Mouse (Mus musculus) thymus, postnatal 4 days (tissue): ENCODE results near the gene Samhd1.

ENCODE experiments used
- DNase-seq: peaks from one replicate; pipeline ENCODE4 v3.0.0; 2021

The Samhd1 gene

DNA sequence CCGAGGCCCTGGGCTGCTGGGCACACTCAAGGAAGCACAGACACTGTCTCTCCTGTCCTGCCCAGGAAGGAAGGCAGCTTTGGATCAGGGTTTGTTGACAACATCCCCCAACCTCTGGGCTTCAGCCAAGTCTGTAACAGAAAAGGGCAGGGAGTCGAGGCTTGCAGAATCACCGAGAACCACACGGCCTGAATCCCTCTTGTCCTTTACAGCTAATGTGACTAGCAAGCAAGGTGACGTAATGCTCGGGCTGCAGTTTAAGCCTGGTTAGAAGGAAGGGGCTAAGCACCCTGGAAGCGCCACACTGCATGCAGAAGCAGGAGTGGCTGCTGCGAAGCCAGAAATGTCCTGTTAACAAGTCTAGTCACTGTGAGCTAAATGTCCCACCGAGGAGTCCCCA, 64.7 kb downstream of the Samhd1 start:
- no peak for DNase-seq

DNA sequence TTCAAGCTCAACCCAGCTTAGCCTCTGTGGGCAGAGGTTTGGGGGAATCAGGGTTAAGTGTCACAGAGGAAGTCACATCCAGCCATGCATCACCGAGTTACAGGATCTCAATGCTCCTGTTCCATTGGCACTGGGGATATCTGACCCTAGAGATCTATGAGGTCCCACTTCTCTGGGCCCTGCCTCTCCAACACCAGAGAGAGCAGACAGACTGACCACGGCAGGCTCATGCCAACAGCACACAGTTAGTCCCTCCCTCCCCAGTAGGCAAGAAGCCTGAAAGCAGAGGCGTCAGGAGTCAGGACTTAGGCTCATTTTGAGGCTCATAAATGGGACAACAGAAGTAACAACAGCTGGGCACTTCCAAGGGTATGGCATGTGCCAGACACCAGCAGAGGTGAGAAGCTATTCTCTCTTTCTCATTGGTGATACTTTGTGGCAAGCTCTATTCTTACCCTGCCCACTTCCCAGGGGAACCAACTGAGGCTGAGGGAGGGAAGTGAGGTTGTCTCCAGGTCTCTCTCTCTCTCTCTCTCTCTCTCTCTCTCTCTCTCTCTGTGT, 65.2 kb downstream of the Samhd1 start:
- no peak for DNase-seq

DNA sequence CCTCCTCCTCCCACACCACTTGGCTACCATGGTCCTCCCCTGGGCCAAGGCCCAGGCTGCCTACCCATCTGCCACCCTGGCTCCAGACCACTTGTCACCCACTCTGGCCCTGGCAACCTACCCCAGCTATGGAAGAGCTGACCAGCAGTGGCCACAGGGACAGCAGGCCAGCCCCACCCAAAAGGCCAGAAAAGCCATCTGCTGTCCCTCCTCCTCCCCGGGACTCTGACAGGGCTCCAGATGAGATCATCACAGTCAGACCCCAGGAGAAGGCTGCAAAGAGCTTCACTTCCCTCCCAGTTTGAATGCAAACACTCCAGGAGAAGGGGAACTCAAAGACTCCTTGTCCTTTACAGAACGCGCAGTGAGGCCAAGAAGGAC, 65.7 kb downstream of the Samhd1 start:
- DNase-seq: no peak

DNA sequence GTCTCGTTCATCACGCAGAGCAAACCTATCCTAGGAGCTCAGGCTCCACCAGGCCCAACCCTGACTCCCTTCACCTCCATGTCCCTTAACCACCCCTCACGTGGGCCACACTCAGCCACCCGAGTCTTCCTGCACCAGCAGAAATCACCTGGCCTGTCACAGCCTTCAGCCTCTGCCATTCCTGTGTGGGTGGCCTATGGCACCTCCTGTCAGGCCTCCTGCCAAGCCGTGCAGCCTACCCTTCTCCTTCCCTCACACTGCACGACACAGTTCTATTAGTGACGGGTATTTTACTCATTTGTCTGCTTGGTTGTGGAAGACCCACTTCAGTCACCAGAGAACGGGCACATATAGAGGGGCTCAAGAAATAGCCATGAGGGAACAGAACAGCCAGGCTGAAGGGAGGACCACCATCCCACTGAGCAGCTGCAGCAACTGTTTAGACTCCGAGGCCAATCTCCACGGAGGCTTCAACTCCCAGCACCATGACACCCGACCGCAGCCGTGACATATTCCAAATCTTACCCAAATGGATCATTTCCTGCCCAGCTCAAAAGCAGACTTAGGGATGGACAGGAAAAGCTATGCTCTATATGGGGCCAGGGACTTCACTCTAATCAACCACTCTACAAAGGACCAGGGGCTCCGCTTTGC, 66.2 kb downstream of the Samhd1 start:
- DNase-seq: no peak

DNA sequence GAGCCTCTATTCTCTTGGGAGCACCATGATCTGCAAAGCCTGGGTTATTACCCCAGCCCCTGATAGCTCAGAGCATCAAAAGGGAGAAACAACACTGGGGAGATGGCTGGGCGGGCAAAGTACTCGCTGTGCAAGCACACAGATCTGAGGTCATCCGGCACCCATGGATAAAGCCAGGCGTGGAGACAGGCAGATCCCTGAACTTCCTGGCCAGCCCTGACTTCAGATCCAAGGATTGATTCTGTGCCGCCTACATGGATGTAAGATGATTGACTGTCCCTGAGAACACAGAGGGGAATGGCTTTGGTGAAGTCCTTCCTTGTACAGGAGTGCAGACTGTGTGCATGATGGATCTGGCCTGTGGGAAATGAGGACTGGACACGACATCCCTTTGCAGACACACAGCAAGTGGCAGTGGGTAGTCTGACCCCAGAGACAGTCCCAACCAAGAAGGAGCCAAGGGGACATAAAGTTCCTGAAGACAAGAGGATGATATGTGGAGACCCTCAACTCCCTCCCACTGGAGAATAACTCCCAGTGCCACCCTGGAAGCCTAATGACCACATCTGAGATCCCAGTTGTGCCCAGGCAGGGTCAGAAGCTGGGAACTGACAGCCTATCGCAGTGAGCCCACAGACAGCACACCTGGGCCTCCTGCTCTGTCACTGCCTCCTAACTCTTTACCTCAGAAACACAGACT, 68.2 kb downstream of the Samhd1 start:
- no peak for DNase-seq

DNA sequence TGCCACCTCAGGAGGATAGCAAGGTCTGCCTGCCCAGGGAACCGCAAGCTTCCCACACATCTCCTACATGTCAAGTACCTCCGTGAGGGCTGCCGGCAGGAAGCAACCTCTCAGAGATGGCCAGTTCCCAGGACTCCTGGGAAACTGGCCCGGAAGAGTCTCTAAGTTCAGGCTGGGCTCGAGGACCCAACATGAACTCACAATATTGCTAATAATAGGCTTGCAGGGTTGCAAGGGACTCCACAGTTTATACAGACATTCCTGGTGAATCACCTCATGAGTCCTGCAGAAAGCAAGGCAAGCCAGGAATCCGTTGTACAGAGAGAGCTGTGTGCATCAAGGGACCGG, 69.2 kb downstream of the Samhd1 start:
- no peak for DNase-seq

DNA sequence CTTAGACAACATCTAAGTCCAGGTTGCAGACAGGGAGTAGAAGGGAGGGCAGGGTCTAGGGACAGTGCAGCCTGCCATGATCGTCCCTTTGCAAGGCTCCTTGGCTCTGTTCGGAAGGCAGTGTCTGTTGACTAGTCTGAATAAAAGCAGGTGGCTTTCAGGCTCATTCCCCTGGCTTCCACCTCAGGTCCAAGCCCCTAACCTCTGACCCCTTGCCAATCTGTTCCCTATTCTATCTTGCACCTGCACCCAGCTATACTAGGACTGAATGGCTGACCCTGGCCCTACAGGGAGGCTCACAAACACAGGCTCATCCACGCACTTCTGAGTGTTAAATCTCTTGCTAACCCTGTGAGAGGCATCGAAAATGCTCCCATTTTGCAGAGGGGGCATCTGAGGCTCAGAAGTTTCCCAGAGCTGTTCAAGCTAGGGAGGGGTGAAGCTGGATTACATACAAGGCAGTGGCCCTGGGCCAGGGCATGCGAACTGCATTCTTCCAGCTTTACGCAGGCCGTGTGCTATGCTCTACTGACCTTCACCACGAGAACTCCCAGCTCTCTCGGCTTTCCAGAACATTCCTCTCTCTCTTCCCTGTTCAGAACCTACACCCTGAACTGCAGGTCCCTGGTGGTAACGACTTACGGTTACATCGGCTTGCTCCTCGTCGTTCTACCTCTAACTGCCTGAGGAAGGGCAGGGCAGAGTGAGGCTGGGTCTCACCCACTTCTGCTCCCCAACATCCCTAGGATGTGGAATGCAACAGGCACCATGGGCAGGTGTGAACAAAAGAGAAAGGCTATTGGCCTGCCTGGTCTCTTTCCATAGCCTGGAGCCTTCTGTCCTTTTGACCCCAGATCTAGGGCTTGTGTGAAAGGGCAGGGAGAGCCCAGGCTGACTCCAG, 69.8 kb downstream of the Samhd1 start:
- DNase-seq: no peak

DNA sequence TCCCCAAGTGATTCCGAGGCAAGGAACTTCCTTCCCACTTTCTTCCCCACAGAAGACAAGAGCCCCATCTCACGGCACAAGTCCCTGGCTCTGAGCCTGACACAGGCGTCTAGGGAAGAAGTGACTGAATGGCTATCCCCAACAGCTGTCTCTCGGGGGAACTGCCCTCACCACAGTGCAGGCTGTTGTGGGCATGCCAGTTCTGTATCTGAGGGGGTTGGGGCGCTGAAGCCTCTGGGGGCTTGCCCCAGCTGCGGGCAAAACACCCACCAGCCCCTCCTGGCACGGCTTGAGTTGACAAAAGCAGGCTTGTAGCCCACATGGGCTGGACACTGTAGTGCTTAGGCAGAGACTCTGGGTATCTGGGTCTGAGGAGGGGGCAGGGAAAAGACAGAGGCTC, 70.9 kb downstream of the Samhd1 start:
- no peak for DNase-seq

DNA sequence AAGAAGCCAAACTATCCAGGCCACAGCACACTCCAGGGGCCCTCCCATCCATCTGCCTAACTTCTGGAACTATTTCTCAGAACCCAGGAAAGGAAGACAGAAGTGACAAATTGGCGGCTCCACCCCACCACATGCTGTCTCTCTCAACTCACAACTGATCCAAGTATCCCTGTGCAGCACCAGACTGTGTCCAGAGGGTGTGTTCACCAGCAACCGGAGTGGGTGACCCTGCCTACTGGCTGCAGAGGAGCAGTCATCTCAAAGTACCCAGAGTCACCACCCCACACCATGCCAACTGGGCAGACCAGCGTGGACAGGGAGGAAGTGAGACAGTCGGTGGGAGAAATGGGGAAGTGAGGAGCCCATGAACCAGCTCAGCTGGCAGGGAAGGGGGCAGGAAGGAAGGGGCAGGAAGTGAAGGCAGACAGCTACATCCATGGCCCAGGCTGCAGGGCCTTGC, 71.8 kb downstream of the Samhd1 start:
- DNase-seq: peak; percentile 28

DNA sequence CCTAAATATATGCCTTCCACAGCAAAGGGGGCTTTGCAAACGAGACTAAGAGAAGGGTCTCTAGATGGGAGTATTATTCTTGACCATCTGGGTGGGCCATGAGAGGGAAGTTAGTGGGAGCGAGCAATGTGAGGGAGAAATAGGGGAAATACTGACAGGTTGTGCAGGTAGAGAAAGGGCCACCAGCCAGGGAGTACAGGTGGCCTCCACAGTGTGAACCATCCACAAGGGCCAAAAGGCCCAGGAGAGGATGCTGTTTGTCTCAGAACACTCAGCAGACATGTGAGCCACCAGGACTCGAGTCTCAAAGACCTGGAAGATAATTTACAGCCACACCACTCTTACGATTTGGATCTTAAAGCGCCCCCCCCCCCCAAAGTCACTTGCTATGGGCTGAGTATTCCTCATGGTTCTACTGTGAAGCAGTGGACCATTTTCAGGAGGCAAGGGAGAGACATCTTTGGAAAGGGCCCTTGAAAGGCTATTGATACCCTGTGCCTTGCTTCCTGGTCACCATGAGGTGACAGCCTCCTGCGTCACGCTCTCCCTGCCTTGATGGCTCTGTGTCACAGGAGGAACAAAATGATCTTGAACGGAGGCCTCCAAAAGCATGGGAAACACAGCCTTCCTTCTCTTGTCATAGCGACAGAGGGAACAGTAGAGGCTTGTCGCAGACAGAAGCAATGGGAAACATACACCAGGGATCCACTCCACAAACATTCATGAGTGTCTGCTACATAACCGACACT, 74.3 kb downstream of the Samhd1 start:
- DNase-seq: no peak

DNA sequence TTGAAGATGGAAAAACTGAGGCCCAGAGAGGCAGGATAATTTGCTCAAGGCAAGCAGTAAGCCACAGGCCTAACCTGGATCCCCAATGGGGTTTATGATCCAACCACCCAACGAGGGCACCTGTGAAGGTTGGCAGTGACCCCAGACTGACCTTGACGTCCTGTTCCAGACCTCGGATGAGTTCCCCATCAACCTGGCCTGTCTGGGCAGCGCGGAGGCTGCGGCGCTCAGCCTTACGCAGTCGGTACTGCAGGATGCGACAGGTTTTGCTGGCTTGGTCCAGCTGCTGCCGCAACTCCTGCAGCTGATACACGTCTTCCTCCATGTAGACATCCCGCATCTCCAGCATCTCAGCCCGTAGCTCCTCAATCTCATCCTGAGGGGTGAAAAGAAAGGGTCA, 75.0 kb downstream of the Samhd1 start:
- no peak for DNase-seq

DNA sequence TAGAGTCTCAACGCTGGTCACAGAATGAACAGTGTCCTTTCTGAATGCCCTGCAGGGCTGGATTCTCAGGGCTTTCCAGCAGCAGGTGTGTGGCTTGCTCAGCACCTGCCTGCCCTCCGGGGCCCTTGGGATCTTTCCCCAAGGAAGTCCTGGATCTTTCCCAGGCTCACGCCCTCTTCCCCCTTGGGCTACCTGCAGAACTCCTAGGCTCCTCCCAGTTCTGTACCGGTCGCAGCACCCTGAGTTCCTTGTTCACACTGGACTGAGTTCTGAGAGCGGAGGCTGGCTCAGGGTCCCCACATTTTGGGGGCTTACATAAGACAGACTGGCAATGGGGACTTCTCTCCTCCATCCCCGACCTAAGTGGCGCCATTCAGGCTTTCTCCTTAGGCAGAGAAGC, 75.9 kb downstream of the Samhd1 start:
- peak; percentile 22 for DNase-seq

DNA sequence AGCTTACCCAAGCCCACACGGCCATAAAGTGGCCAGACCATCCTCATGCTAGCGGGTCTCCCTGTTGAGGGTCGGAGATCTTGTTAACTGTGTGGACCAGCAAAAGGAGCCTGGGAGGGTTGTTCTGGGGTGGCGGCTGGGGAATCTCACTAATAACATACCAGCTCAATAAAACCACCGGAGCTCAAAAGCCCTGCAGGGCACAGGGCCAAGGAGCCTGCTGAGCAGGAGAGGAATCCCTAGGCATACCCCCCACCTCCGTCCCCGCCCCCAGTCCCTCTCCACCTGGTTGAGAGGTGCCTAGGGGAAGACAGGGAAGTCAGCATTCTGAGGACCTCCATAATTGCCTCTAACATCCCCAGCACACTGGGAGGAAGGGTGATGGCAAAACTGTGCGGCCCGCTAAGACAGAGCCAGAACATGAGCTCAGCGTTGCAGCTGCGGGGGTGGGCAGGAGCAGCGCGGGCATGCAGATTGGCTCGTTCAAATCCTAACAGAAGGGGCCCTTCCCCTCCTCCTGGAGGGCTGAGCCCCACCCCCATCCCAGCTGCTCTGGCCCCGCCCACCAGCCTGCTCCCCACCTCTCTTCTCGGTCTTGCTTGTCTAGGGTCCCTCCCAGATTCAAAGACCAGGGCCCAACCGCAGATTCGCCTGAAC, 76.6 kb downstream of the Samhd1 start:
- peak; percentile 87 for DNase-seq

DNA sequence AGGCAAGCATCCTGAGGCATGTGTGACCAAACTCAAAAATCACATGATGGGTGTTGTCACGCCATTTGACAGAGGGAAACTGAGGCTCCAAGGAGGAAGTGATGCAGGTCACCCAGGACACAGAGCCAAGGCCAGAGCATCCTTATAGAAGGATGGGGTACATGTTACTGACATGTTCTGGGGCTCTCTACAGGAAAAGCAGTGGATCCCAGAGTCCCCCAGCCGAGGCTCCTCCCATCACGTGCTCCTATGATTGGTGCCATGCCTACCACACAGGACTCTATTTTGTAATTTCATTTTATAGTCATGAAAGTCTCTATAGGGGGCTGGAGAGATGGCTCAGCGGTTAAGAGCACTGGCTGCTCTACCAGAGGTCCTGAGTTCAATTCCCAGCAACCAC, 77.3 kb downstream of the Samhd1 start:
- DNase-seq: no peak

DNA sequence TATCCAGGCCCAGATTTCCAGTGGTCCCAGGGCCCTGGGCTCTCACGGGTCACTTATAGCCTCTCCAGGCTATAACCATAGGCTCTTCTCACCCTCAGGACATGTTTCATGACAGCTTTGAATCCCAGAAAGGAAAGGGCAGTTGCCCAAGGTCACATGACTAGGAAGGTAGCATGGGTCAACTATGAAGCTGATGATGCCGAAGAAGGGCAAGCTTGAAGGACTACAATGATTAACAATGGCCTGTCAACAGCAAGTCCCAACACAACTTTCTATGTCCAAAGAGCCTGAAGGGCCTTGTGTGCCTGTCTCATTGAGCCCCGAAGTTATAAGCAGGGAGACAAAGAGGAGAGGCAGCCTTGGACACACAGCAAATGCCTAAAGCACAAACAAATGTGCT, 77.9 kb downstream of the Samhd1 start:
- no peak for DNase-seq

DNA sequence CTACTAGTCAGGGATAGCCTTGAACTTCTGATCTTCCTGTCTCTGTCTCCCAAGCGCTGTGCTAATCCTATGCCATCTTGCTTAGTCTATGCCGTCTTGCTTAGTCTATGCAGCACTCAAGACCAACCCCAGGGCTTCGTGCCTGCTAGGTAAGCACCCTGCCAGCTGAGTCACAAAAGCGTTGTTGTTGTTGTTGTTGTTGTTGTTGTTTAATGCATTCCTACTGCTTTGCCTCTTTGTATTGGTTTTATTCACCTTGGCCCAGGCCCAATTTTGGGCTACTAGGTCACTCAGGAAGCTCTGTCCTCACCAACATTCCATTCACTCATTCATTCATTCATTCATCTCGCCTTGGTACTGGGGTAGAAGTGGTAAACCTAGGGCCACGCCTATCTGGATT, 79.3 kb downstream of the Samhd1 start:
- DNase-seq: no peak

DNA sequence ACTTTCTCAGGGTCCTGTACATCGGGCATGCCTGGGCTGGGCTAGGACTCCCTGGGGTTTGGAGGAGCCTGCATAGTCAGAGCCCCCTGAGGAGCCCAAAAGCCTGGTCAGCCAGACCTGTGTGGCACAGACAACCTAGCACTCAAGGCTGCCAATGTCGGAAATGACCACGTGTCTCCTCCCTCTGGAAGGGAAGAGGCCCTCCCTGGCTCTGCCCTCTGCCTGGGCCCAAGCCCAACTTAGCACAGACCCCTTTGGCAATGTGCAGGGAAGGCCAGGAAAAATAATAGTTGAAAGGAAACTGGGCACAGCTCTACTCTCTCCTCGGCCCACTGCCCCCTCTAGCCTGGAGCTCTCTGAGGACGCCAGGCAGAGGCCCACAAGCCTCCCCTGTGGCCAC, 80.2 kb downstream of the Samhd1 start:
- no peak for DNase-seq

DNA sequence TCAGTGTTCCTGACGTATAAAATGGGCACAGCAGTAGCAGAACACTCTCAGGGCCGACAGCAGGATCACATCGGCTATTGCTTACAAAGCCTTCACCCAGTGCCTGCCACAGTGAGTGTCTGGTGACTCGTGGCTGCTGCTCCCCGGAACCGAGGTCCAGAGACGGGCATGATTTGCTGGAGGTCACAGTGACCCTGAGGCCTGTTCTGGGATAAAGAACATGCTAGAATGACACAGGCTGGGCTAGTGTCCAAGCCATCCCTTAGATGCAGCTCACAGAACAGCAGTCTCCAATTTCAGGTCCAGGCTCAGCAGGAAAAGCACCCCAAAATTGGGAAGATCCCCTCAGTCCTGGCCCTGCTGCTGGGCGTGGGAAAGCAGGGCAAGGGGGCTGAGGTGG, 80.8 kb downstream of the Samhd1 start:
- DNase-seq: no peak

DNA sequence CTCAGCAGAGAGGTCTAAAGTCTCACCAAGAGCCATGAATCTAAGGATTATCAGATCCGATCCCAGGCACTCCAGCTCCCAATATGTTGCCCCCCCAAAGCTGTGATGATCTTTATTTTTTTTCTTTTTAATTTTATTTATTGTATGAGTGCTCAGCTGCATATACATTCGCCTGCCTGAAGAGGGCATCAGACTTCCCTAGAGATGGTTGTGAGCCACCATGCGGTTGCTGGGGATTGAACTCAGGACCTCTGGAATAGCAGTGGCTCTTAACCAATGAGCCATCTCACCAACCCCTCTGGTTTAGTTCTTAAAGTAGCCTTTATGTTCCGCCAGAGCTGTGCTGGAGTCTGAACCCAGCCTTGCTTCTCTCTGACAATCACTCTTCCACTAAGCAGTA, 81.3 kb downstream of the Samhd1 start:
- no peak for DNase-seq

DNA sequence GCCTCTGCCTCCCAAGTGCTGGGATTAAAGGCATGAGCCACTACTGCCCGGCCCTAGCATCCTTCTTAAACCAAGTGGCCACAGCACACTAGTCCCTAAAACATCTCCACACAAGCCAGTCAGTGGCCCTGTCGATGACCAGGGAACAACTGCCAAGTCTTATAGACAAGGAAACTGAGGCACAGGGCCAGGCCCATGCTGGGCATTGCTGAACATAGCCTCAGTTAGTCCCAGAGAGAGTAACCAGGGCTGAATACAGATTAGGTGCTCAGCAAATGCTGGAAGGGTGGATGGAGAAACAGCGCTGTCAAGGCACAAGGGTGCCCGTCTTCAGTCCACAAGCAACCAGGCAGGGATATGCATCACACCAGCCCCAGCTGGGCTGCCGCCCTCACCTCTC, 81.9 kb downstream of the Samhd1 start:
- no peak for DNase-seq

DNA sequence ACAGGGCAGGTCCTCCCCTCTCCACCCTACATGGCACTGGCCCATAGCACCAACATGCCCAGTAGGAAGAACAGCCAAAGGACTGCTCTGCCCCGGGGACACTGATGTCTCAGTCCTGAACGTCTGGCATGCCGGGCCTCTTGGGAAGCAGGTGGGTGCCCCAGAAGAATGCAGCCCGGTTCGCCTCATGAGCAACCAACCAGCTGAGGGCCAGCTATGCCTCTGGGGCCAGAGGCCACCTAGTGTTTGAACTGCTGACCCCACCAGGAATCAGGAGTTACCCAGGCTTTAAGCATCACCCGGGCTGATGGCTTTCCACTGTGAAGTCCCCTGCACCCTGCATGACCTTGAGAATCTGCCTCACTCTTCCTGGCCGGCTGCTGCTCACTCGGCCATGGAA, 82.6 kb downstream of the Samhd1 start:
- DNase-seq: no peak

DNA sequence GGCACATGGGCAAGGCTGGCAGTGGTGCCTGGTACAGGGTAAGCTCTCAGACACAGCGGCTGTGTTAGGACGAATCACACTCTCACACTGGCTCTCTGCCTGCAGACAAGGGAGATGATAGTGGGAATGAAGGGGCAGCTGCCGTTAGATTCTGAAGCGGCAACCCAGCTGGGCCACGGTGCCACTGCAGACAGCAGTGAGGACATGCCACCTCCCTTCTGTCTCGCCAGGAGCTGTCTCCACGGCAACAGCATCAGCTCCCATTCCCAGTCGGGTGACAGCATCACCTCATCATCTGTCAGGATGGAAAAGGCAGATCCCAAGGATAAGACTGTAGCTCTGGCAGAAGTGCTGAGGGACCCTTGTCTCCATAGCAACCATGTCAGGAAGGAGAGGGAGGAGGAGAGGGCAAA, 85.2 kb downstream of the Samhd1 start:
- DNase-seq: no peak
